In the genomic region with DNA sequence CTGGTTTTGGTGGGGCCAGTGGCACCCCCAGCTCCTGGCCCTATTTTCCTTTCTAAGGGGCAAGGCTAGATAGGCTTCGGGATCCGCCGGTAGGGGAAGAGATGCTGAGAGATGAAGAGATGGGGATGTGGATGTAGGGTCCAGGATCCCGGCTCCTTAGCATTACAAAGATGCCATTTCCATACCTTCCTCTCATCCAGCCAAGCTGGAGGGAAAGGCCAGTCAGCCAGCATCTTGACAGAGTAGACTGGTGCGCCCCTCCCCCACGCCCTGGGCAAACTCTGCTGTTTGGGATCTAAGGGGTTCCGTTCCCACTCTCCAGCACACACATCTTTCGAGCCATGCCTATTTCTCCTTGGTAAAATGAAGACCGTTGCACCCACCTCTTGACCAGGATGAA, we compare ENCODE assay signal across 17 mouse cellular contexts. TPM values are rescaled to one million over a fixed set of nuclear protein-coding genes. Genes with fewer than 3 reads are reported as not detected.
A peak's percentile ranks its signal among the peaks of the same experiment; 100 is the strongest.
DNase-seq lines count a peak whose midpoint lies in the region; ATAC-seq and TF ChIP-seq lines count a peak whose summit lies in the region.
"Had no signal": no experiment of that assay in that cellular context is flagged by ENCODE, and none has a peak within 500 bp of the region (broad histone marks: within the 10 kb centered on the region; RNA-seq: fewer than 3 reads in every experiment).

No protein-coding gene starts in this region.

- 0 out of 2 replicates have a peak overlapping the region, but pooled peaks have one; percentile 37 for H3K4me3 ChIP-seq in kidney, embryonic 16.5 days (ENCODE audit: low read length)
- H3K4me3 ChIP-seq in ES-E14 (ENCODE audit: insufficient read depth in 1 of 2, low read depth in 1 of 2, low read length in 2 of 2, poor library complexity in 1 of 2, severe bottlenecking in 1 of 2), result peak overlapping the region; percentile 50 to 63; a peak in 3 of 4 replicates
- H3K4me3 ChIP-seq in intestine, embryonic 14.5 days (ENCODE audit: low read depth, low read length), result peak overlapping the region; percentile 30
- peak overlapping the region; percentile 29 for H3K4me3 ChIP-seq in stomach, embryonic 14.5 days (ENCODE audit: low read depth, low read length)
- H3K4me3 ChIP-seq: heart, adult 2 months; layer of hippocampus, adult 2 months; liver, embryonic 15.5 days had no signal

- no peak overlapping the region for H3K27ac ChIP-seq in kidney, embryonic 16.5 days (ENCODE audit: low read length)
- no peak overlapping the region for H3K27ac ChIP-seq in ES-E14 (ENCODE audit: insufficient read depth, low read depth, low read length, poor library complexity, severe bottlenecking)
- H3K27ac ChIP-seq in intestine, embryonic 14.5 days (ENCODE audit: low read depth), result no peak overlapping the region
- no peak overlapping the region for H3K27ac ChIP-seq in stomach, embryonic 14.5 days (ENCODE audit: low read length)
- H3K27ac ChIP-seq: heart, adult 2 months; layer of hippocampus, adult 2 months; liver, embryonic 15.5 days; neural tube, embryonic 12.5 days had no signal

- in situ Hi-C loops in ES-E14 (cut with MboI; ENCODE audit: low sequenced_read_pairs in 2 of 2, unreplicated experiment in 2 of 2), result no loop called here

- WGBS in kidney, embryonic 16.5 days, result 28% methylated on average over 9 of the region's 9 CpGs
- 25% methylated on average over 9 of the region's 9 CpGs for WGBS in intestine, embryonic 14.5 days
- 25% methylated on average over 9 of the region's 9 CpGs for WGBS in stomach, embryonic 14.5 days

- no peak for ATAC-seq in kidney, embryonic 16.5 days (ENCODE audit: low FRiP score, low TSS enrichment)
- no peak for ATAC-seq in intestine, embryonic 14.5 days (replicated peaks; ENCODE audit: low FRiP score, low TSS enrichment, low read depth)
- ATAC-seq in stomach, embryonic 14.5 days (ENCODE audit: insufficient number of reproducible peaks, insufficient read depth, low FRiP score, low read depth), result no peak

- no peaks in the 10 kb centered on the region for H3K9me3 ChIP-seq in kidney, embryonic 16.5 days (ENCODE audit: low read length)
- no peaks in the 10 kb centered on the region for H3K9me3 ChIP-seq in ES-E14 (ENCODE audit: control insufficient read depth, insufficient read depth, low read depth, low read length)
- H3K9me3 ChIP-seq in intestine, embryonic 14.5 days (ENCODE audit: control insufficient read depth, low read length), result no peaks in the 10 kb centered on the region
- no peaks in the 10 kb centered on the region for H3K9me3 ChIP-seq in stomach, embryonic 14.5 days (ENCODE audit: control insufficient read depth, low read depth, low read length)
- H3K9me3 ChIP-seq: liver, embryonic 15.5 days; neural tube, embryonic 12.5 days had no signal

- peaks cover 22% of the 10 kb centered on the region for H3K27me3 ChIP-seq in kidney, embryonic 16.5 days (ENCODE audit: insufficient read depth, low read length)
- H3K27me3 ChIP-seq in intestine, embryonic 14.5 days (replicated peaks; ENCODE audit: control insufficient read depth, insufficient read depth, low read length), result peaks cover 24% of the 10 kb centered on the region
- H3K27me3 ChIP-seq in stomach, embryonic 14.5 days (ENCODE audit: control insufficient read depth, insufficient read depth, low read length), result 0 out of 2 replicates have a peak, but pooled peaks cover 7% of the 10 kb centered on the region

- DNase-seq in kidney, postnatal 25 days, result no peak
- no peak for DNase-seq in ES-E14 (ENCODE audit: low read depth, low spot score)
- no peak for DNase-seq in intestine, embryonic 14.5 days (ENCODE audit: low spot score)
- no peak for DNase-seq in frontal cortex, postnatal 25 days (ENCODE audit: low spot score in 2 of 2)
- no peak for DNase-seq in thymus, postnatal 10 days (ENCODE audit: low spot score in 2 of 2)
- DNase-seq: cerebellum, adult 11 months; heart, adult 2 months had no signal

- no peaks in the 10 kb centered on the region for H3K36me3 ChIP-seq in kidney, embryonic 16.5 days (ENCODE audit: insufficient read depth, low read length)
- H3K36me3 ChIP-seq in ES-E14 (ENCODE audit: control insufficient read depth, insufficient read depth, low read length, poor library complexity, severe bottlenecking), result no peaks in the 10 kb centered on the region
- H3K36me3 ChIP-seq in intestine, embryonic 14.5 days (ENCODE audit: control insufficient read depth, insufficient read depth, low read length), result no peaks in the 10 kb centered on the region
- H3K36me3 ChIP-seq in stomach, embryonic 14.5 days (ENCODE audit: control insufficient read depth, insufficient read depth, low read length), result no peaks in the 10 kb centered on the region
- H3K36me3 ChIP-seq: liver, embryonic 15.5 days; neural tube, embryonic 12.5 days had no signal

- 0 out of 2 replicates have a peak overlapping the region, but pooled peaks have one; percentile 59 for H3K9ac ChIP-seq in kidney, embryonic 16.5 days (replicated peaks; ENCODE audit: low read length)
- 0 out of 2 replicates have a peak overlapping the region, but pooled peaks have one; percentile 54 for H3K9ac ChIP-seq in ES-E14 (ENCODE audit: insufficient read depth, low read depth, low read length, poor library complexity, severe bottlenecking)
- peak overlapping the region; percentile 27; the same call in 1 of the 2 replicates for H3K9ac ChIP-seq in intestine, embryonic 14.5 days (ENCODE audit: low read length)
- 0 out of 2 replicates have a peak overlapping the region, but pooled peaks have one; percentile 18 for H3K9ac ChIP-seq in stomach, embryonic 14.5 days (replicated peaks; ENCODE audit: low read depth, low read length)
- H3K9ac ChIP-seq: liver, embryonic 15.5 days had no signal

- peaks cover 17% of the 10 kb centered on the region for H3K4me1 ChIP-seq in kidney, embryonic 16.5 days (ENCODE audit: insufficient read depth, low read length)
- H3K4me1 ChIP-seq in ES-E14 (ENCODE audit: control insufficient read depth in 2 of 2, insufficient read depth in 2 of 2, low read length in 2 of 2, poor library complexity in 1 of 2), result peaks cover 1 to 17% of the 10 kb centered on the region in 2 experiments; a peak in 3 of 4 replicates
- peaks cover 10% of the 10 kb centered on the region for H3K4me1 ChIP-seq in intestine, embryonic 14.5 days (replicated peaks; ENCODE audit: control insufficient read depth, insufficient read depth, low read length)
- no peaks in the 10 kb centered on the region for H3K4me1 ChIP-seq in stomach, embryonic 14.5 days (ENCODE audit: control insufficient read depth, insufficient read depth, low read length)

- H3K4me2 ChIP-seq in kidney, embryonic 16.5 days (replicated peaks; ENCODE audit: low read depth, low read length), result peak overlapping the region; percentile 57
- peak overlapping the region; percentile 44 for H3K4me2 ChIP-seq in intestine, embryonic 14.5 days (ENCODE audit: low read length)
- peak overlapping the region; percentile 46 for H3K4me2 ChIP-seq in stomach, embryonic 14.5 days (replicated peaks; ENCODE audit: low read depth, low read length)

TF ChIP-seq in ES-E14, 5 proteins besides CTCF, POLR2A, EP300 and RAD21:
- TF ChIP-seq ZNF384 (IDR thresholded peaks at IDR 0.05; ENCODE audit: low read depth, low read length) (no peak), CHD2 (IDR thresholded peaks at IDR 0.05; ENCODE audit: low read depth, low read length) (no peak), ZC3H11A (IDR thresholded peaks at IDR 0.05; ENCODE audit: borderline replicate concordance, low read depth, low read length) (no peak), MAFK (IDR thresholded peaks at IDR 0.05; ENCODE audit: insufficient read depth, low read depth, low read length) (no peak), HCFC1 (IDR thresholded peaks at IDR 0.05; ENCODE audit: borderline replicate concordance, insufficient read depth, low read length) (no peak)

RNA-seq across cellular contexts. Expression of a gene that starts 0.7 kb away (rescaled TPM):
- polyA plus RNA-seq in kidney, embryonic 16.5 days (2015; fragmentation: Nextera tagmentation; extraction: Ambion mirVana), result 11.5 and 14.5 TPM in 2 replicates
- 10.0 and 18.8 TPM in 2 replicates for total RNA-seq in ES-E14 (2012; rRNA removed)
- 32.2 and 45.9 TPM in 2 replicates for polyA plus RNA-seq in intestine, embryonic 14.5 days (2014; fragmentation: Nextera tagmentation; extraction: Ambion mirVana)
- polyA plus RNA-seq in stomach, embryonic 14.5 days (2014; fragmentation: Nextera tagmentation; extraction: Ambion mirVana), result 20.9 and 22.6 TPM in 2 replicates
- total RNA-seq: heart, adult 2 months; heart, postnatal 25 days; layer of hippocampus, adult 2 months had no signal
- polyA plus RNA-seq: cortical plate, adult 2 months; frontal cortex, adult 2 months; midbrain, postnatal 0 days had no signal

RNA-seq across cellular contexts. Expression of a gene that starts 15.8 kb away (rescaled TPM):
- polyA plus RNA-seq in kidney, embryonic 16.5 days (2015; fragmentation: Nextera tagmentation; extraction: Ambion mirVana), result 1.6 and 2.2 TPM in 2 replicates
- total RNA-seq in ES-E14 (2012; rRNA removed), result 4.4 and 6.1 TPM in 2 replicates
- 2.2 and 2.7 TPM in 2 replicates for polyA plus RNA-seq in intestine, embryonic 14.5 days (2014; fragmentation: Nextera tagmentation; extraction: Ambion mirVana)
- polyA plus RNA-seq in stomach, embryonic 14.5 days (2014; fragmentation: Nextera tagmentation; extraction: Ambion mirVana), result 1.1 and 2.0 TPM in 2 replicates
- total RNA-seq: heart, postnatal 25 days; megakaryocyte progenitor cell, adult 5-6 weeks had no signal

RNA-seq across cellular contexts. Expression of a gene that starts 30.7 kb away (rescaled TPM):
- polyA plus RNA-seq in kidney, embryonic 16.5 days (2015; fragmentation: Nextera tagmentation; extraction: Ambion mirVana), result 3.0 and 3.4 TPM in 2 replicates
- total RNA-seq in ES-E14 (2012; rRNA removed), result 1.2 and 1.5 TPM in 2 replicates
- 1.7 and 2.4 TPM in 2 replicates for polyA plus RNA-seq in intestine, embryonic 14.5 days (2014; fragmentation: Nextera tagmentation; extraction: Ambion mirVana)
- 1.4 TPM in 2 replicates for polyA plus RNA-seq in stomach, embryonic 14.5 days (2014; fragmentation: Nextera tagmentation; extraction: Ambion mirVana)
- total RNA-seq: megakaryocyte progenitor cell, adult 5-6 weeks had no signal

RNA-seq across cellular contexts. Expression of a gene that starts 48.0 kb away (rescaled TPM):
- 6.4 and 6.7 TPM in 2 replicates for polyA plus RNA-seq in kidney, embryonic 16.5 days (2015; fragmentation: Nextera tagmentation; extraction: Ambion mirVana)
- total RNA-seq in ES-E14 (2012; rRNA removed), result 47.1 and 66.7 TPM in 2 replicates
- 7.4 and 8.4 TPM in 2 replicates for polyA plus RNA-seq in intestine, embryonic 14.5 days (2014; fragmentation: Nextera tagmentation; extraction: Ambion mirVana)
- polyA plus RNA-seq in stomach, embryonic 14.5 days (2014; fragmentation: Nextera tagmentation; extraction: Ambion mirVana), result 6.9 and 7.2 TPM in 2 replicates
